Mouse (Mus musculus) gastrocnemius, postnatal 4 days (tissue): ENCODE measurements around the gene Srpk1. TPM values are rescaled to one million over a fixed set of nuclear protein-coding genes. Genes with fewer than 3 reads are reported as not detected.

ENCODE experiments used
- DNase-seq, 2 experiments: peaks; one replicate each; pipeline ENCODE4 v3.0.0; 2021 to 2022; ENCODE audit warnings: low spot score in 2 of 2, mixed read lengths in 2 of 2
- long read RNA-seq, 2 experiments: library from polyadenylated mRNA; stranded (forward); transcript quantifications; one replicate each; pipeline ENCODE4 v2.0.0; 2021
- total RNA-seq, 2 experiments: library from RNA; stranded (reverse); gene quantifications; 2 replicates each; pipeline ENCODE4 v1.2.3; 2021

Gene Srpk1
- 10 to 100 TPM; 38.4 to 41.6 TPM for total RNA-seq
- long read RNA-seq, experiment 1, full-length matches to known transcripts, result 21 of 36 reads
- long read RNA-seq, experiment 1, partial matches to known transcripts, result 7 of 36 reads
- long read RNA-seq, experiment 1, other reads (novel, unspliced or antisense), result 8 of 36 reads
- long read RNA-seq, experiment 2, full-length matches to known transcripts, result 25 of 33 reads
- long read RNA-seq, experiment 2, partial matches to known transcripts, result 2 of 33 reads
- long read RNA-seq, experiment 2, other reads (novel, unspliced or antisense), result 6 of 33 reads

GRCm38 (mm10) chr17:28622300-28622759, at the start of gene Srpk1:
Gene Srpk1, minus strand, starts transcription at chr17:28622709.
- DNase-seq, result peak; percentile 79 to 89

DNA sequence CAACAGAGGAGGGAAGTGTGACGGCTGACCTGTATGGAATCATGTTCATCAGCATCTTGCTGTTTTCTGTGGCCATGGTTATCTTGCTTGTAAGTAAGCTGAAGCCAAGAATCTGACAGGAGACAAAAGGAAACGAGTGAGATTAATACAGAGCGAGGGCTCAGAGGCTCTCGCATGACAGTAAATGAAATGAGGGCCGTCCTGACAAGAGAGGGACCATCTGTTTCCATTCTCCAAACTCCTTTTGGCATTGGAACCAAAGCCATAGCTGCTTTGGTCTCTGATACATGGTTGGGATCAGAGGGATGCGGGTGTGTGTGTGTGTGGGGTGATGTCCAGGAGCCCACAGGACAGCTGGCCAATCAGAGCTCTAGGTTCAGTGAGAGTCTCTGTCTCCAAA, 37.1 kb upstream of the Srpk1 start:
- no peak for DNase-seq

DNA sequence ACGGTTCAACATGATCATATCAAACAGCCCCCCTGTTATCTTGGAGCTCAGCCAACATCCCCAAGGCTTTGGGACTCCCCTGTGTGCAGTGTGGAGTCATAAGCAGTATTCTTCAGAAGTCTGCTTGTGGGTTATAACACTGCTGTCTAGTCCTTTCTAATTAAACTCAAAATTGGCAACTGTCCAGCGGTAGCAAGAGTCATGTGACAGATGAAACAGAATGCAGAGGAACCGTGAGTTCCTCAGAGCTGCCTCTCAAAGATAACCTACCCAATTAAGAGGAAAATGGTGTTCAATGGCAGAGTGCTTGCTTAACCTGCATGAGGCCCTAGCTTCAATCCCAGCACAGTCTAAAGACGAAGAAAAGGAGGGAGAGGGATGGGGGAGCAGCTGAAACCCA, 35.4 kb upstream of the Srpk1 start:
- DNase-seq, result no peak

DNA sequence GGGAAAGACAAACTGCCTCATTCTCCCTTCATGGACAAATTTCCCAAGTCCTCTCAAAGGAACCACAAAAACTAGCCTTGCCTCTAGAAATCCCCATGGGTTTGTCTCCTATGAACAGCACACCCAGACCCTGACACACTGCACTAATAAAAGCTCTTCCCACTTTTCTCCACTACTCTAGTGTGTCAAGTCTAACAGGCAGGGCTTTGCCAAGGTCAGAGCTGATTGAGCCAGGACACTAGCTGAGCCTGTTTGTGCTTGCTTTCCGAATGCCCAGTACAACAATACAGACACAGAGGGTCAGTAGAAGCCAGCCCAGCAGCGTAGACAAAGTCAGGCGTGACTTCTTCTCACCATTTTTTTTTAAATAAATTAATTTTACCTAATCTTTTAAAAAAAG, 27.8 kb upstream of the Srpk1 start:
- DNase-seq, result no peak

GRCm38 (mm10) chr17:28648607-28649370, 26.3 kb upstream of the Srpk1 start:
- no peak for DNase-seq

DNA sequence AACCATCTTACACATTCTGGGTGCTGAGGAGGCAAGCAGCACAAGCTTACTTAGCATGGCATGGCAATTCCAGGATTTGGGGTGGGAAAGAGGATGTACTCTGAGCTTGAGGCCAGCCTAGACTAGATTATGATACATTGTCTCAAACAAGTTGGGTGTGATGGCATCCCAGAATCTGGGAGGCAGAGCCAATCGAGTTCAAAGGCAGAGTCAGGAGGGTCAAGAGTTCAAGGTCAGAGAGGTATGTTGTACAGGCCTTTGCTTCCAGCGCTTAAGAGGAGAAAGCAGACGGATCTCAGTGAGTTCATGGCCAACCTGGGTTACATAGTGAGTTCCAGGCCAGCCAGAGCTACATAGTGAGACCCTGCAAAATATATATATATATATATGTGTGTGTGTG, 23.7 kb upstream of the Srpk1 start:
- no peak for DNase-seq

DNA sequence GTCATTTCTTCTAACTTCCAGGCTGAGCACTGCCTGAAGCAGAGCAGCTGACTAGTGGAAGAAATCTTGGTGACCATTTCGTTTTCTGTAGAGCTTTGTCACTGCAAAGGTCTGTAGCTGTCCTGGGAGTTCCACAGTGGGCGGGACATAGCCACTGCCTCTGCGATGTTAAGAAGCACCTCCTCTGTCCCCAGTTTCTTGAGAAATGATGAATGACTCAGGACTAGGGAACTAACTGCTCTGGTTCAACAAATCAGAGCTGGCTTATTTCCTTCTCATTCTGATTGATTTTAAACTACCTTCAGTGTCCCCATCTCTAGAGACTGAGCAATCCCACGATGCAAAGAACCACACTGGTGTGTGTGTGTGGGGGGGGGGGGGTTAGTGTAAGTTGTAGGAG, 21.6 kb upstream of the Srpk1 start:
- DNase-seq, result no peak

GRCm38 (mm10) chr17:28643697-28644096, 21.2 kb upstream of the Srpk1 start:
- no peak for DNase-seq

DNA sequence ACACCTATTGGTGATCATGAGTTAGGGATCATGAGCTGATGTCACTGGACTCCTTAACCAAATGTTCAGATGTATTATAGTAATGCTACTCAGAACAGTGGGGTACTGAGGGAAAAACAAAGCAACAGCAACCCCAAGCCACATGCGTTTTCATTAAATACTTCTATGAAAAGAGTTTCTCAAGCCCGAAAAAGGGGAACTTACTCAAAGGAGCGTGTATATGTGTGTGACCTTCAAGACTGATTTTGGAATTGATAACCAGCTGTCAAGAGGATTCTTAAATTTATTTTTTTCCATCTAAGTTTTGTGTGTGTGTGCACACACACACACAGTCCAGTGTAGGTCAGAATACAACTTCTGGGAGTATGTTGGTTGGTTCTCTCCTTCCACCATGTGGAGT, 17.6 kb upstream of the Srpk1 start:
- no peak for DNase-seq

DNA sequence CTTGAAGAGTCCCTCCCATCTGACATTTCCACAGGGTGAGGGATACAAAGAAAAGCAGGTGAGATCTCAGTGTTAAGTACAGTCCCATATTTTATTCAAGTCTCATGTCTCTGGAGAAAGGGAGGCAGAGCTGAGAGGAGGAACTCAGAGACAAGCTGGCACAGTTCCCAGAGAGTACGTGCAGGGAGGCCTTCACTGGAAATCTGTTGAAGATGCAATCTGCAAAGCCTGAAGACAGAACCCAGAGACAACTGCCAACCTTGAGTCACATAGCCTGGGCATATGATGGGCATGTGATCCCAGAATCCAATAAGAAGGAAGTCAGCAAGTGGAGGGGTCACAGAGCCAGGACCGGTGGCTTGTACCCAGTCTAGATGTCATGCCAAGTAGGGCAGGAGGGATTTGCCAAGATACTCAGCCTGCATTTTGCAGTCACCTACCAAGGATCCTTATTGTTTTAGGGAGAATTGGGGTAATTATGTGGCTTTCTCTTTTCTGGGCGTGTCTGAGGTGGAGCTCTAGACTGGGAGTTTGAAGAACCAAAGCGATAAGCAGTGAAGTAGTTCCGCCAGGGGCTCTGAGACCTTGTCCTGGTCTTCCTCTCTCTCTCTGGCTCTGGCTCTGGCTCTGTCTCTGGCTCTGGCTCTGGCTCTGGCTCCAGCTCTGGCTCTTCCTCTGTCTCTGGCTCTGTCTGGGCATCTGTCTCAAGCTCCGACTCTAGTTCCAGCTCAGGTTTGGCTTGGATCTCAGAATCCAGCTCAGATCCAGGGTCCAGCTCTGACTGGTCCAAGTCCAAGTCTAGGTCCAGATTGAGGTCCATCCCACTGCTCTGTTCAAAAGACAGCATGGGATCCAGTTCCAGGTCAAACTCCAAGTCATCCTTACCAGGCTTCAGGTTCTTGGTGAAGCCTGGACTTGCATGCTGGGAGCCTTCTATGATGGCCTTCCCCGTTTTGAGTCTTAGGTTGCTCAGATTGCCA, 15.5 kb upstream of the Srpk1 start:
- no peak for DNase-seq

- DNase-seq, result no peak
Measured at GRCm38 (mm10) chr17:28635842-28636241, 13.3 kb upstream of the Srpk1 start.

GRCm38 (mm10) chr17:28629125-28629524, 6.6 kb upstream of the Srpk1 start:
- DNase-seq, result no peak

DNA sequence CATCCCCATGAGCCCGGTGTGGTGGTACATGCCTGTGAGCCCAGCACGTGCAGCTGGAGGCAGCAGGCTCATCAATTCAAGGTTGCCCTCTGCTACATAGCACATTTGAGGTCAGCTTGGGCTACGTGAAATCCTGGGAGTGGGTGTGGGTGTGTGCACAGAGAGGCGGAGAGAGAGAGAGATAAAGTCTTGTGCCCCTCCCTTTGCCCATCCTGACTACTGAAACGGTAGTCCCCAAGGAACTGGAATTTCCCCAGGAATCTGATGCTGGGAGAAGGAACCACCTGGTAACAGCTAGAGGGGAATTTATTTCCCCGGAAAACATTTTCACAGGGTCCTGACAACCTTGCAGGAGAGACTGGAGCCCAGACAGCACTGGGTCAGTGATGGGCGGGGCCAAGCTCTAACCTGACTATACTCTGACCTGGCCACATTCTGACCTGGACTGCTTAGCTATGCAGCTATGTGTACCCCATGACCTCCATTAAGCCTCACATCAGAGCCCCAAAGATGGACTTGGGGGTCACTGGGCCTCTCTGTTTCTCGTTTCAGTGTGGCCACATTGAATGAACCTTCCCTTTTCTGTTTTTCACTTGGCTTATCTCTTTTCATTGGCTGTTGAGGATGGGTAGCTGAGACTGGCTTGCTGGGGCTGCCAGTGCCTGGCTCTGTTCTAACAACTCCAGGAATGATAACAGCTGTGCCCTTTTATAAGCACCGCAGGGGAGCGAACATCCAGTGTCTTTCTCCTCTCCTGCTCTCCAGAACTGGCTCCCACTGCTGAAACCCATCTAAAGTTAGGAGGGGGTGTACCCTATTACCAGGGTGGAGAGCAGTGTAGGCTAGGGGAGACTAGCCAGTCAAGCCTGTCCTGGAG, 6.0 kb upstream of the Srpk1 start:
- no peak for DNase-seq

- no peak for DNase-seq
Measured at GRCm38 (mm10) chr17:28626937-28627336, 4.4 kb upstream of the Srpk1 start.

GRCm38 (mm10) chr17:28625327-28625726, 2.8 kb upstream of the Srpk1 start:
- no peak for DNase-seq

- no peak for DNase-seq
Measured at GRCm38 (mm10) chr17:28624841-28625240, 2.3 kb upstream of the Srpk1 start.

- DNase-seq, result peak; percentile 20 to 45
Measured at GRCm38 (mm10) chr17:28621381-28622299, 869 bp downstream of the Srpk1 start.

DNA sequence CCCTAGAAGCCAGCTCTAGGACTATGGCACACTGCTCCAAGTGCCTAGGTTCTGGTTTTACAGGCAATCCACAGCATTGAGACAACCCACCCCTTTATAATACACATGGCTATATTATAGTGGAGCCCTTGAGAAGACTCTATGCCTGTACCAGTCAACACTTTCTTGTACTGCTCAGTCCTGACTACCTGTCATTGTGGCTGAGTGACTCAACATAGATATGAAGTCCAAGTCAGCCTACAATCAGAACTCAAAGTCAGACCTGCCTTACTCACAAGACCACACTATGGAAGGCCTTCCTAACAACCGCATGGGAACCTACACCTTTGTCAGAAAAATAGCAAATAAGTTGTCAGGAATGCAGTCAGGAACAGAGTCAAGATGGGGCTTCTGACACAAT, 3.7 kb downstream of the Srpk1 start:
- DNase-seq, result no peak

- DNase-seq, result no peak
Measured at GRCm38 (mm10) chr17:28618124-28618523, 4.4 kb downstream of the Srpk1 start.
